10 mouse cellular contexts compared by ENCODE assay signal in the genomic region with DNA sequence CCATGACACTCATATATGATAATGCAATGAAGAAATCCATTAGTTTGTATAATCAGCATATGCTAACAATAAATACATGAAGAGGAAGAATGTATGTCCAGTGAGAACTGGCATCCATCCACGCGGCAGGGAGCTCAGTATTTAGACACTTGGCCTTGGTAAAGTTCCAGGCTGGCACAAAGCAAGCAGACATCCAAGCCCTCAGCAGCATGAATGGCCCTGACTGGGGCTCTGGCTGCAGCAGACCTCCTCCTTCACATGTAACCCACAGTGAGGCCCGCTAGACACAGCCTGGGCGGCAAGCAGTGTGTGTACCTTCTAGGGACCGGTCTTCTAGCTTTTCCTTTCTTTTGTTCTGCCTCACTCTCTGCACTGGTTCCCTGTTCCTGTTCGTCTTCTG. TPM values are rescaled to one million over a fixed set of nuclear protein-coding genes. Genes with fewer than 3 reads are reported as not detected.
DNase-seq lines count a peak whose midpoint lies in the region; ATAC-seq lines count a peak whose summit lies in the region.
"Had no signal": no experiment of that assay in that cellular context is flagged by ENCODE, and none has a peak within 500 bp of the region (broad histone marks: within the 10 kb centered on the region; RNA-seq: fewer than 3 reads in every experiment).

No protein-coding gene starts in this region.

- no peak overlapping the region for H3K4me3 ChIP-seq in heart, embryonic 15.5 days
- no peak overlapping the region for H3K4me3 ChIP-seq in heart, embryonic 11.5 days (ENCODE audit: low read depth, low read length)
- no peak overlapping the region for H3K4me3 ChIP-seq in midbrain, embryonic 16.5 days (ENCODE audit: low read depth, low read length)
- H3K4me3 ChIP-seq: heart, embryonic 13.5 days had no signal

- no peaks in the 10 kb centered on the region for H3K9me3 ChIP-seq in heart, embryonic 15.5 days (replicated peaks)
- H3K9me3 ChIP-seq in heart, embryonic 11.5 days (replicated peaks; ENCODE audit: control insufficient read depth, low read length) = no peaks in the 10 kb centered on the region
- H3K9me3 ChIP-seq in midbrain, embryonic 16.5 days (replicated peaks; ENCODE audit: control insufficient read depth, low read length, poor library complexity, severe bottlenecking) = no peaks in the 10 kb centered on the region
- H3K9me3 ChIP-seq: heart, embryonic 13.5 days had no signal

- no peak for ATAC-seq in heart, embryonic 15.5 days (replicated peaks; ENCODE audit: insufficient number of reproducible peaks, insufficient read depth, low FRiP score, low read depth)
- no peak for ATAC-seq in heart, embryonic 11.5 days (replicated peaks; ENCODE audit: insufficient number of reproducible peaks, low FRiP score, low TSS enrichment)
- 0 out of 2 replicates have a peak, but pooled peaks have one; percentile 66 for ATAC-seq in midbrain, embryonic 16.5 days
- no peak for ATAC-seq in erythroblast, adult 5-6 weeks (replicated peaks; ENCODE audit: low FRiP score, poor library complexity, severe bottlenecking)

- H3K9ac ChIP-seq in heart, embryonic 15.5 days = no peak overlapping the region
- H3K9ac ChIP-seq in heart, embryonic 11.5 days (ENCODE audit: low read depth, low read length) = no peak overlapping the region
- H3K9ac ChIP-seq in midbrain, embryonic 16.5 days (ENCODE audit: low read depth, low read length) = no peak overlapping the region
- H3K9ac ChIP-seq: heart, embryonic 13.5 days; liver, embryonic 14.5 days had no signal

- DNase-seq in ovary, adult 18-20 months (ENCODE audit: low spot score) = peak; percentile 64
- no peak for DNase-seq in ovary, postnatal 10 days (ENCODE audit: low spot score)
- DNase-seq in cerebellum, adult 8-10 months = peak; percentile 80
- no peak for DNase-seq in embryo, embryonic 9.5 days (ENCODE audit: extremely low spot score)

- H3K27me3 ChIP-seq in heart, embryonic 15.5 days = no peaks in the 10 kb centered on the region
- no peaks in the 10 kb centered on the region for H3K27me3 ChIP-seq in heart, embryonic 11.5 days (ENCODE audit: control insufficient read depth, insufficient read depth, low read length)
- no peaks in the 10 kb centered on the region for H3K27me3 ChIP-seq in midbrain, embryonic 16.5 days (ENCODE audit: control insufficient read depth, insufficient read depth, low read depth, low read length)
- H3K27me3 ChIP-seq: heart, embryonic 13.5 days had no signal

- 0 out of 2 replicates have a peak overlapping the region, but pooled peaks have one; percentile 19 for H3K27ac ChIP-seq in heart, embryonic 15.5 days
- H3K27ac ChIP-seq in heart, embryonic 11.5 days (ENCODE audit: low read depth, low read length) = no peak overlapping the region
- H3K27ac ChIP-seq in midbrain, embryonic 16.5 days (ENCODE audit: low read length) = peak overlapping the region; percentile 53; the same call in 1 of the 2 replicates
- H3K27ac ChIP-seq: heart, embryonic 13.5 days; liver, embryonic 14.5 days had no signal

- 0 out of 2 replicates have a peak, but pooled peaks cover 2% of the 10 kb centered on the region for H3K4me1 ChIP-seq in heart, embryonic 15.5 days (replicated peaks)
- no peaks in the 10 kb centered on the region for H3K4me1 ChIP-seq in heart, embryonic 11.5 days (ENCODE audit: control insufficient read depth, insufficient read depth, low read length)
- H3K4me1 ChIP-seq in midbrain, embryonic 16.5 days (ENCODE audit: control insufficient read depth, insufficient read depth, low read length) = no peaks in the 10 kb centered on the region
- H3K4me1 ChIP-seq: heart, embryonic 13.5 days had no signal

- peaks cover 91% of the 10 kb centered on the region for H3K36me3 ChIP-seq in heart, embryonic 15.5 days
- peaks cover 59% of the 10 kb centered on the region for H3K36me3 ChIP-seq in heart, embryonic 11.5 days (ENCODE audit: control insufficient read depth, insufficient read depth, low read length)
- H3K36me3 ChIP-seq in midbrain, embryonic 16.5 days (ENCODE audit: control insufficient read depth, insufficient read depth, low read length) = peaks cover 28% of the 10 kb centered on the region

- 89% methylated on average over 6 of the region's 6 CpGs for WGBS in heart, embryonic 15.5 days
- 97% methylated on average over 6 of the region's 6 CpGs for WGBS in heart, embryonic 11.5 days (ENCODE audit: insufficient replicate concordance)
- 79% methylated on average over 6 of the region's 6 CpGs for WGBS in midbrain, embryonic 16.5 days

- no peak overlapping the region for H3K4me2 ChIP-seq in heart, embryonic 15.5 days
- no peak overlapping the region for H3K4me2 ChIP-seq in heart, embryonic 11.5 days
- no peak overlapping the region for H3K4me2 ChIP-seq in midbrain, embryonic 16.5 days (ENCODE audit: low read length)
- H3K4me2 ChIP-seq: heart, embryonic 13.5 days had no signal

RNA-seq across cellular contexts. Expression of a gene that starts 34.1 kb away (rescaled TPM):
- polyA plus RNA-seq in heart, embryonic 15.5 days (2015; fragmentation: Nextera tagmentation; extraction: Ambion mirVana) = 41.2 and 42.9 TPM in 2 replicates
- polyA plus RNA-seq in heart, embryonic 11.5 days (2014; fragmentation: Nextera tagmentation; extraction: Ambion mirVana) = 43.6 and 45.6 TPM in 2 replicates
- 44.8 and 49.0 TPM in 2 replicates for polyA plus RNA-seq in midbrain, embryonic 16.5 days (2015; fragmentation: Nextera tagmentation; extraction: Ambion mirVana)
- total RNA-seq in erythroblast, adult 5-6 weeks (2015; ENCODE audit: low replicate concordance) = 125 and 149 TPM in 2 replicates
- 546 and 581 TPM in 2 replicates for total RNA-seq in erythroblast, adult 5-6 weeks (2017; ENCODE audit: low replicate concordance)

Comparison
In these comparisons a context has a peak if more than half of its experiments do, and no peak if none do; other contexts are left out.
1. DNase-seq: peak in ovary, adult 18-20 months (single experiment) and cerebellum, adult 8-10 months (single experiment); none in ovary, postnatal 10 days (single experiment) and embryo, embryonic 9.5 days (single experiment).